Mouse (Mus musculus) embryonic facial prominence, embryonic 12.5 days (tissue): ENCODE measurements around the gene Washc3. TPM values are rescaled to one million over a fixed set of nuclear protein-coding genes. Genes with fewer than 3 reads are reported as not detected.

Source experiments
- ATAC-seq: fragments of 200-750 bp; cut with Nextera tagmentation; 2 replicates; pipeline ENCODE4 v1.8.0; 2017; ENCODE audit not compliant: insufficient number of reproducible peaks, insufficient read depth, low FRiP score, low TSS enrichment
- H3K27ac ChIP-seq: fragments of 300-500 bp; sonication (generic); 2 replicates; pipeline ENCODE4 v1.5.1; 2016; ENCODE audit warnings: mild to moderate bottlenecking
- H3K27me3 ChIP-seq: fragments of 300-500 bp; sonication (generic); 2 replicates; pipeline ENCODE4 v1.6.1; 2016; ENCODE audit warnings: mild to moderate bottlenecking, moderate library complexity
- H3K36me3 ChIP-seq: fragments of 300-500 bp; sonication (generic); 2 replicates; pipeline ENCODE4 v1.6.1; 2016; ENCODE audit warnings: mild to moderate bottlenecking
- H3K4me1 ChIP-seq: fragments of 300-500 bp; sonication (generic); 2 replicates; pipeline ENCODE4 v1.6.1; 2016
- H3K4me2 ChIP-seq: fragments of 300-500 bp; sonication (generic); replicated peaks from 2 replicates; pipeline ENCODE4 v1.6.1; 2016; ENCODE audit warnings: mild to moderate bottlenecking, moderate library complexity
- H3K4me3 ChIP-seq: fragments of 300-500 bp; sonication (generic); 2 replicates; pipeline ENCODE4 v1.5.1; 2016; ENCODE audit warnings: mild to moderate bottlenecking
- H3K9ac ChIP-seq: fragments of 300-500 bp; sonication (generic); 2 replicates; pipeline ENCODE4 v1.6.1; 2016; ENCODE audit warnings: mild to moderate bottlenecking, moderate library complexity
- H3K9me3 ChIP-seq: fragments of 300-500 bp; sonication (generic); 2 replicates; pipeline ENCODE4 v1.6.1; 2016; ENCODE audit warnings: mild to moderate bottlenecking, moderate library complexity
- WGBS: fragments of 180-500 bp; shearing (Covaris S2); methylation state at CpG from one replicate; pipeline ENCODE4 v1.1.7; 2016; 5-methylcytosine and 5-hydroxymethylcytosine counted together
- polyA plus RNA-seq: library from polyadenylated mRNA; unstranded; fragments of >200 nt; fragmentation: Nextera tagmentation; extraction: Ambion mirVana; gene quantifications from 2 replicates; pipeline ENCODE4 v1.2.1, GENCODE M21; 2016

Washc3 gene
- polyA plus RNA-seq, 1 experiment from 2014 or later = 47.7 TPM

DNA sequence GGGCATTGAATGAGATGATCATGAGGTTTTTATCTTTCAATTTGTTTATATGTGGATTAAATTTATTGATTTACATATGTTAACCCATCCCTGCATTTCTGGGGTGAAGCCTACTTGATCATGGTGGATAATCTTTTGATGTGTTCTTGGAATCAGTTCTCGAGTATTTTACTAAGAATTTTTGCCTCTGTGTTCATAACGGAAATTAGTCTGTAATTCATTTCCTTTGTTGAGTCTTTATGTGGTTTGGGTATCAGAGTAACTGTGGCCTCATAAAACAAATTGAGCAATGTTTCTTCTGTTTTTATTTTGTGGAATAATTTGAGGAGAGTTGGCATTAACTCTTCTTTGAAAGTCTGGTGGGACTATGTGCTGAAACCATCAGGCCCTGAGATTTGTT lies 54.7 kb downstream of the Washc3 start:
- no peak overlapping the region for H3K4me2 ChIP-seq
- no peak overlapping the region for H3K27ac ChIP-seq
- H3K36me3 ChIP-seq = no peaks in the 10 kb centered on the region
- H3K9me3 ChIP-seq = no peaks in the 10 kb centered on the region
- no peaks in the 10 kb centered on the region for H3K27me3 ChIP-seq
- no peak overlapping the region for H3K4me3 ChIP-seq
- H3K4me1 ChIP-seq = no peaks in the 10 kb centered on the region
- 77% methylated on average over 2 of the region's 2 CpGs for WGBS
- no peak for ATAC-seq
- no peak overlapping the region for H3K9ac ChIP-seq

DNA sequence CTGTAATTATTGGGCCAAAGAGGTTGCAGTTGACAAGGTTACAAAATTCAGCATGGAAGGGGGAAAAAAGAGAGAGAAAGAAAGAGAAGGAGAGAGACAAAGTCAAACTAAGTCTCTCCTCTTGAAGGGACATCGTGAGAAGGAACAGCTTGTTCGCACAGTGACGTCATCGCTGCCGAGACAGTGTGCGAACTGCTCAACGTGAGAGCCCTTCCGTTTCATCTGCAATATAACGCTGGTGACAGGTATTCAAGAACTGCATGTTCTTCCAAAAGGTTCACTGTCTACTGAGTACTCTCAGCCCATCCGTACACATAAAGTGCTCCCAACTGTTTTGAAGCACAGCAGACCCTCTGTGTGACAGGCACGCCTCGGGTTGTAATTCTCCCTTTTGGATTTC lies 59.4 kb downstream of the Washc3 start:
- no peaks in the 10 kb centered on the region for H3K9me3 ChIP-seq
- H3K27ac ChIP-seq = no peak overlapping the region
- H3K4me2 ChIP-seq = no peak overlapping the region
- no peaks in the 10 kb centered on the region for H3K27me3 ChIP-seq
- H3K4me1 ChIP-seq = no peaks in the 10 kb centered on the region
- no peaks in the 10 kb centered on the region for H3K36me3 ChIP-seq
- H3K4me3 ChIP-seq = no peak overlapping the region
- 67% methylated on average over 12 of the region's 12 CpGs for WGBS
- no peak overlapping the region for H3K9ac ChIP-seq
- ATAC-seq = no peak

DNA sequence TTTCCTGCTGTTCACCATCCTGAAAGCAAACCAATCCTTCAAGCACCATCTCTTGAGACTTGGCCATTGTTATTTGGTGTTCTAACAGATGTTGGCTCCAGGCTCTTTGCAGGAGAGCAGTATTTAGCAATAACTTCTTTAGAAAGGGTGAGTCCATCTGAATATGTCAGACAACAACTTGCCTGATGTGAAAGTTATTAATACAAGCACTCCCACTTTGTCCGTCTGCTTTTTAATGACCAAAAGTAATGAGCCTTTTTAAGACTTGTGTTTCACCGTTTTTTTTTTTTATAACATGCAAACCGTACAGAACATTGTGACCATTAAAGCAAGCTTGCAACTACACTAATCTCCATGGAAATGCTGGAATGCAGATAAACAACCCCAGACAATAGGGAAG lies 60.3 kb downstream of the Washc3 start:
- H3K36me3 ChIP-seq = no peaks in the 10 kb centered on the region
- H3K9ac ChIP-seq = no peak overlapping the region
- no peak overlapping the region for H3K27ac ChIP-seq
- WGBS = 71% methylated on average over 3 of the region's 3 CpGs
- H3K27me3 ChIP-seq = no peaks in the 10 kb centered on the region
- no peak overlapping the region for H3K4me3 ChIP-seq
- no peak for ATAC-seq
- H3K9me3 ChIP-seq = no peaks in the 10 kb centered on the region
- no peaks in the 10 kb centered on the region for H3K4me1 ChIP-seq
- no peak overlapping the region for H3K4me2 ChIP-seq

DNA sequence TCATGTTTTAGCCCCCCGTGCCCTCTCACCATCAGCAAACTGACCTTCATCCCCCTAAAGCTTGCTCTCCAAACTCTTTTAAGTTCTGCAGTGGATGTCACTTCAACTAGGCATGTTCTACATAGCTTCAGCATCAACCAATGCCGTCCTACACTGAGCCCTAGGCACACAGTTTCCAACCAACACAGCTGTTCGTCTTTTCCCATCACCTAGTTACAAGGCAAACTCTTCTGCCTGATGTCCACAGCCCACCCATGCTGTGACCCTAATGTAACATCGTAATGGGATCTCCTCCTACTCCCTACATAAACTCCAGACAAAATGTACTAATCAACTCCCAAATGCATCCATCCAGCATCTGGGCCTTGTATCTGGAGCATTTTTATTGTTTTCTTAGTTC lies 62.5 kb downstream of the Washc3 start:
- Histone ChIP-seq H3K4me3 (no peak overlapping the region), H3K4me2 (no peak overlapping the region), H3K9ac (no peak overlapping the region), H3K36me3 (no peaks in the 10 kb centered on the region), H3K4me1 (no peaks in the 10 kb centered on the region), H3K27me3 (no peaks in the 10 kb centered on the region), H3K27ac (no peak overlapping the region), H3K9me3 (no peaks in the 10 kb centered on the region)
- WGBS = 65% methylated on average over 4 of the region's 4 CpGs
- ATAC-seq = no peak

DNA sequence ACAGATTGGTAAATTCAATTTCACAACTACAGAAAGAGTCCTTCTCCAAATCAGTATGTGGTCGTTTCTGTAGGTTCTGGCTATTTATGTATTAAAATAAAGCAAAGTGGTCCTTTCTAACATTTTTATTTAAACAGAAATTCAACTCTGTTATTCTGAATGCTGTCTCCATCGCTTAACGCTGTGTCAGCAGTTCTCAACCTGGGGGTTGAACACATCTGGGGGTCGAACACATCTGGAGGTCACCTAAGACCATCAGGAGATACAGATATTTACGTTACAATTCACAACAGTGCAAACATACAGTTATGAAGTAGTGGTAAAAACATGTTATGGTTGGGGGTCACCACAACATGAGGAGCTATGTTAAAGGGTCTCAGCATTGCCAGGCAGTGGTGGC lies 73.2 kb downstream of the Washc3 start:
- Histone ChIP-seq H3K4me1 (no peaks in the 10 kb centered on the region), H3K4me2 (no peak overlapping the region), H3K27ac (no peak overlapping the region), H3K36me3 (no peaks in the 10 kb centered on the region), H3K9me3 (no peaks in the 10 kb centered on the region), H3K9ac (no peak overlapping the region), H3K4me3 (no peak overlapping the region), H3K27me3 (no peaks in the 10 kb centered on the region)
- ATAC-seq = no peak
- 71% methylated on average over 5 of the region's 5 CpGs for WGBS

DNA sequence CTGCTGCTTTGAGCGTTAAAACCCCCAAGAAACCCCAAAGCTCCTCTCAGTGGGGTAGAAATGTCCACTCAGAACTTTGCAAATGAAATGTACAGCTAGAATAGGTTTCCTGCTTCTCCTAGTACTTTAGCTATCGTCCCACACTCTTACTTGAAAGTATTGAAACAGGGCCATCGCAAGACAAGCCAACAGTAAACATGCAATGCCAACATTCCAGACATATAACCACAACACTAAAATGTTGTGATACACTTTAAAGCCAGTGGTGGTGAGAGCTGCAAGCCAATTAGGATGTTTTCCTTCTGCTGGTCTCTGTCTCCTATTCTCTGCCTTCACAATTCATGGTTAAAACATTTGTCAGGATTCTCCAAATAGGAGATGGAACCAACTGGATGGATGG lies 80.8 kb downstream of the Washc3 start:
- Histone ChIP-seq H3K27ac (no peak overlapping the region), H3K9me3 (no peaks in the 10 kb centered on the region), H3K9ac (no peak overlapping the region), H3K36me3 (no peaks in the 10 kb centered on the region), H3K4me3 (no peak overlapping the region), H3K4me2 (no peak overlapping the region), H3K27me3 (no peaks in the 10 kb centered on the region), H3K4me1 (no peaks in the 10 kb centered on the region)
- ATAC-seq = no peak
- 91% methylated on average over 3 of the region's 3 CpGs for WGBS

DNA sequence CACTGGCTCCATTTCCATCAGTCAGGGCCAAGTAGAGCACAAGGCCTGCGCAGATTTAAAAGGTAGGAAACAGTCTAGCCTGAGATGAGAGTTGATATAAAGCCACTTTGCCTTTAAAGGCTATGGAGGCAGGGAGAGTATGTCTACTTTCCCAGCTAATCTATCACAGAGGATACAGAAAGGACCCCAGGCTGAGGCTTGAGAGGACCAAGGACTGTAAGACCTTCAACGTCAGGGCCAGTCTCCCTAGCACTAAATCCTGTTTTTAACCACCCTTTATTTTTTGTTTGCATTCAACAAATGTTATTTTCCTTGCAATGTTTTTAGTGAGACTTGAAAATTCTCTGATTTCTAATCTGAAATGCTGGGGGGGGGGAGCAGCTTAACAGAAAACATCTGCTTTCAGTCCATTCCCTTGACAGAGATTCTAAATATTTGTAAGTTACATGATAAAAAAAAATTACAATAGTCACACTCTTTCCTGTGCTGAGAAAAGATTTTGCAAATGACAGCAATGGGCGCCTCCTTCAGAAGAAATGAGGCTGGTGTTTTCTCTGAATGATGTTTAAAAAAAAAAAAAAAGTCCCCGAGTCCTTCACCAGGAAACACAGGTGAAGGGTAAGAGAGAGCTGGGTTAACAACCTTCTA lies 83.6 kb downstream of the Washc3 start:
- ATAC-seq = no peak
- Histone ChIP-seq H3K4me1 (no peaks in the 10 kb centered on the region), H3K4me2 (no peak overlapping the region), H3K9ac (no peak overlapping the region), H3K36me3 (no peaks in the 10 kb centered on the region), H3K9me3 (no peaks in the 10 kb centered on the region), H3K27ac (no peak overlapping the region), H3K27me3 (no peaks in the 10 kb centered on the region), H3K4me3 (no peak overlapping the region)
- WGBS = 84% methylated on average over 4 of the region's 4 CpGs

- Histone ChIP-seq H3K27me3 (no peaks in the 10 kb centered on the region), H3K4me3 (no peak overlapping the region), H3K9ac (no peak overlapping the region), H3K27ac (no peak overlapping the region), H3K36me3 (no peaks in the 10 kb centered on the region), H3K4me2 (no peak overlapping the region), H3K9me3 (no peaks in the 10 kb centered on the region), H3K4me1 (no peaks in the 10 kb centered on the region)
- ATAC-seq = no peak
- 72% methylated on average over 8 of the region's 8 CpGs for WGBS
Observed at GRCm38 (mm10) chr10:88287261-88287660, 86.4 kb downstream of the Washc3 start.

DNA sequence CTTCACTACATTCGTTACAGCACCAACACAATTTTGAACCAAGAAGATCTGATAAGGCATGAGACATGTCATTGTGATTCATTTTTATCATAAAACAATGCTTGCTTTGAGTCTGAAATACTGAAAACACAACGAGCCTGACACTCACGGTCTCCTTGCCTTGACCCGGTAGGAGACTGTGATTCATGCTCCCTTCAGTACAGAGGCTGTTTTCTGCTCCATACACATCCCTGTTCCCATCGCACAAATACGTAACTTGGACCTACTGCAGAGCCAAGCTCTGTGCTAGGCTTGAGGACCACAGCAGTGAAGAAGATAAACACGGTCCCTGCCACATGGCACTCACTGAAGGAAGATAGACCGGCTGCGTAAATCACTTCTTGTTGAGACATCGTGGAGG lies 87.2 kb downstream of the Washc3 start:
- no peak overlapping the region for H3K4me3 ChIP-seq
- no peaks in the 10 kb centered on the region for H3K27me3 ChIP-seq
- no peaks in the 10 kb centered on the region for H3K4me1 ChIP-seq
- WGBS = 89% methylated on average over 10 of the region's 10 CpGs
- no peak for ATAC-seq
- no peak overlapping the region for H3K27ac ChIP-seq
- no peaks in the 10 kb centered on the region for H3K36me3 ChIP-seq
- H3K9ac ChIP-seq = no peak overlapping the region
- no peaks in the 10 kb centered on the region for H3K9me3 ChIP-seq
- H3K4me2 ChIP-seq = no peak overlapping the region

DNA sequence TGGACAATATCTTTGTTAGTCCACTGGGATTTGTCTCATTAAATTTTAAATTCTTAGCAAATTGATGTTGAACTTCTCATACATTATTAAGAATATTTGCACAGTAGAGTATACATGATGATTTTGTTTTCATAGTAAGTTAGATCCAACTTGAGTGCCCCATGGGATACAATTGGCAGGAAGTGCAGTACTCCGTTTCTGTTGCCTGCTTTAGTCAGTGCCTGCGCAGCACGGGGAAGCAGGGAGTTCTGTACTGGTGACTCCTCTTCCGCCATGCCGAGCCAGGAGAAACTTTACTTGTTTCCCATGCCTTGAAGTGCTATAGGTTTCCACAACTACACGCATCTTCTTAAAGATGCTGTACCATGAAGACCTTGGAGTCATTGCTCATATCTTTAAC lies 94.2 kb downstream of the Washc3 start:
- WGBS = 89% methylated on average over 6 of the region's 6 CpGs
- Histone ChIP-seq H3K4me1 (no peaks in the 10 kb centered on the region), H3K9me3 (0 out of 2 replicates have a peak, but pooled peaks cover 2% of the 10 kb centered on the region), H3K27me3 (no peaks in the 10 kb centered on the region), H3K27ac (no peak overlapping the region), H3K4me3 (no peak overlapping the region), H3K4me2 (no peak overlapping the region), H3K36me3 (no peaks in the 10 kb centered on the region), H3K9ac (no peak overlapping the region)
- ATAC-seq = no peak

Other genes with a start within 250 kb of the Washc3 start
- 0.46 and 0.76 TPM in 2 replicates for gene Pmch, start 110.0 kb upstream of the Washc3 start, polyA plus RNA-seq
- gene Parpbp, start 54.2 kb upstream of the Washc3 start, polyA plus RNA-seq = 14.7 and 15.0 TPM in 2 replicates
- 92.2 and 94.3 TPM in 2 replicates for gene Nup37, start 54.1 kb upstream of the Washc3 start, polyA plus RNA-seq
- gene Dram1, start 178.0 kb downstream of the Washc3 start, polyA plus RNA-seq = 0.64 and 0.88 TPM in 2 replicates
- gene Gnptab, start 178.0 kb downstream of the Washc3 start, polyA plus RNA-seq = 13.1 TPM in 2 replicates